In genomic region chr4:142135515-142135914, GRCm38 (mm10) we compare ENCODE assay signal across 25 mouse cellular contexts. TPM values are rescaled to one million over a fixed set of nuclear protein-coding genes. Genes with fewer than 3 reads are reported as not detected.
DNase-seq lines count a peak whose midpoint lies in the region; ATAC-seq and TF ChIP-seq lines count a peak whose summit lies in the region.
"Had no signal": no experiment of that assay in that cellular context is flagged by ENCODE, and none has a peak within 500 bp of the region (broad histone marks: within the 10 kb centered on the region; RNA-seq: fewer than 3 reads in every experiment).

No protein-coding gene starts in this region.

- no peaks in the 10 kb centered on the region for H3K27me3 ChIP-seq in CH12.LX (replicated peaks)
- H3K27me3 ChIP-seq in limb, embryonic 10.5 days (ENCODE audit: low read depth, poor library complexity, severe bottlenecking) = no peaks in the 10 kb centered on the region
- H3K27me3 ChIP-seq in lung, postnatal 0 days (replicated peaks; ENCODE audit: insufficient read depth, low read length) = no peaks in the 10 kb centered on the region
- H3K27me3 ChIP-seq: embryonic facial prominence, embryonic 13.5 days; embryonic facial prominence, embryonic 15.5 days; forebrain, embryonic 12.5 days; Patski had no signal

- H3K79me2 ChIP-seq in CH12.LX (replicated peaks; ENCODE audit: control insufficient read depth, extremely low read depth, insufficient read depth, poor library complexity, severe bottlenecking) = no peaks in the 10 kb centered on the region

- no peak for TF ChIP-seq CTCF in CH12.LX (conservative IDR thresholded peaks at IDR 0.05 in 1 of 2, IDR thresholded peaks at IDR 0.05 in 1 of 2; ENCODE audit: low read depth in 2 of 2, low read length in 2 of 2)
- no peak for TF ChIP-seq CTCF in lung, postnatal 0 days (IDR thresholded peaks at IDR 0.05)

- no peaks in the 10 kb centered on the region for H3K9me3 ChIP-seq in CH12.LX (replicated peaks; ENCODE audit: low read length)
- no peaks in the 10 kb centered on the region for H3K9me3 ChIP-seq in limb, embryonic 10.5 days (replicated peaks)
- H3K9me3 ChIP-seq in lung, postnatal 0 days (ENCODE audit: low read length) = no peaks in the 10 kb centered on the region
- H3K9me3 ChIP-seq: embryonic facial prominence, embryonic 13.5 days; embryonic facial prominence, embryonic 15.5 days; forebrain, embryonic 10.5 days; forebrain, embryonic 12.5 days had no signal

- 0 out of 2 replicates have a peak, but pooled peaks have one; percentile 29 for ATAC-seq in common myeloid progenitor, adult 5-6 weeks (replicated peaks; ENCODE audit: low read depth, poor library complexity, severe bottlenecking)
- ATAC-seq in lung, postnatal 0 days = no peak
- ATAC-seq: activated CD4-positive, CD25-positive, alpha-beta regulatory T cell, adult 4 months; forebrain, embryonic 14.5 days; forebrain, embryonic 16.5 days; Patski had no signal

- in situ Hi-C loops in CH12.LX (cut with MboI; ENCODE audit: low pct_ligation_motif_present, low pct_unique_long_range_greater_than_20kb, low sequenced_read_pairs) = no loop called here

- H3K4me2 ChIP-seq in CH12.LX (ENCODE audit: insufficient read depth, low read depth, poor library complexity, severe bottlenecking) = no peak overlapping the region
- H3K4me2 ChIP-seq in lung, postnatal 0 days (replicated peaks; ENCODE audit: low read depth, low read length) = no peak overlapping the region
- H3K4me2 ChIP-seq: embryonic facial prominence, embryonic 13.5 days; embryonic facial prominence, embryonic 15.5 days; forebrain, embryonic 12.5 days had no signal

- no peak for TF ChIP-seq EP300 in CH12.LX (IDR thresholded peaks at IDR 0.05; ENCODE audit: low read length)
- TF ChIP-seq EP300 in lung, postnatal 0 days (IDR thresholded peaks at IDR 0.05) = no peak

- no peak for TF ChIP-seq RAD21 in CH12.LX (IDR thresholded peaks at IDR 0.05; ENCODE audit: low read depth, low read length)

- no peak overlapping the region for H3K9ac ChIP-seq in CH12.LX (ENCODE audit: insufficient read depth, low read depth)
- no peak overlapping the region for H3K9ac ChIP-seq in lung, postnatal 0 days (replicated peaks; ENCODE audit: low read depth)
- H3K9ac ChIP-seq: embryonic facial prominence, embryonic 13.5 days; embryonic facial prominence, embryonic 15.5 days; forebrain, embryonic 12.5 days had no signal

- DNase-seq in CH12.LX (ENCODE audit: extremely low read depth) = no peak
- no peak for DNase-seq in limb, embryonic 10.5 days (ENCODE audit: low spot score)
- no peak for DNase-seq in thymus, postnatal 36 days
- DNase-seq in heart, adult 11 months = no peak
- no peak for DNase-seq in lung, postnatal 0 days (ENCODE audit: low spot score)
- DNase-seq: adrenal gland, adult 8-10 months; adrenal gland, postnatal 14 days; adrenal gland, postnatal 36 days; cerebellum, adult 18-20 months; cerebellum, adult 8-10 months; cerebellum, postnatal 10 days; cerebellum, postnatal 25 days; embryo, embryonic 11 days had no signal

- dilution Hi-C loops in CH12.LX (cut with MboI; ENCODE audit: extremely low pct_ligation_motif_present, extremely low pct_unique_long_range_greater_than_20kb, low sequenced_read_pairs) = no loop called here

- 88% methylated on average over 2 of the region's 2 CpGs for WGBS in limb, embryonic 10.5 days
- WGBS in lung, postnatal 0 days = 81% methylated on average over 2 of the region's 2 CpGs

- H3K4me1 ChIP-seq in CH12.LX (ENCODE audit: control insufficient read depth in 1 of 2, insufficient read depth in 2 of 2) = peaks cover 19 to 29% of the 10 kb centered on the region in 2 experiments
- H3K4me1 ChIP-seq in limb, embryonic 10.5 days = peaks cover 12% of the 10 kb centered on the region
- no peaks in the 10 kb centered on the region for H3K4me1 ChIP-seq in lung, postnatal 0 days (ENCODE audit: insufficient read depth, low read depth, low read length)

- TF ChIP-seq POLR2A in CH12.LX (IDR thresholded peaks at IDR 0.05; ENCODE audit: low read depth, low read length) = no peak

- H3K36me3 ChIP-seq in CH12.LX (replicated peaks in 1 of 2; ENCODE audit: control insufficient read depth in 1 of 2, insufficient read depth in 1 of 2, low read length in 1 of 2) = peaks cover 0 to 15% of the 10 kb centered on the region in 2 experiments
- 0 out of 2 replicates have a peak, but pooled peaks cover 2% of the 10 kb centered on the region for H3K36me3 ChIP-seq in limb, embryonic 10.5 days
- H3K36me3 ChIP-seq in lung, postnatal 0 days (ENCODE audit: insufficient read depth, low read length) = no peaks in the 10 kb centered on the region
- H3K36me3 ChIP-seq: embryonic facial prominence, embryonic 15.5 days; forebrain, embryonic 10.5 days; forebrain, embryonic 12.5 days; G1E had no signal

- H3K4me3 ChIP-seq in CH12.LX (replicated peaks in 1 of 3; ENCODE audit: low read depth in 2 of 3, low read length in 2 of 3, poor library complexity in 1 of 3) = no peak overlapping the region
- no peak overlapping the region for H3K4me3 ChIP-seq in limb, embryonic 10.5 days
- H3K4me3 ChIP-seq in lung, postnatal 0 days (ENCODE audit: low read depth, low read length) = no peak overlapping the region
- H3K4me3 ChIP-seq: embryonic facial prominence, embryonic 13.5 days; embryonic facial prominence, embryonic 15.5 days; erythroblast, embryonic 14.5 days; forebrain, embryonic 10.5 days; forebrain, embryonic 12.5 days had no signal

- H3K27ac ChIP-seq in CH12.LX (ENCODE audit: insufficient read depth, low read depth) = no peak overlapping the region
- H3K27ac ChIP-seq in limb, embryonic 10.5 days = 0 out of 2 replicates have a peak overlapping the region, but pooled peaks have one; percentile 10
- no peak overlapping the region for H3K27ac ChIP-seq in lung, postnatal 0 days (ENCODE audit: low read length)
- H3K27ac ChIP-seq: embryonic facial prominence, embryonic 13.5 days; embryonic facial prominence, embryonic 15.5 days; forebrain, embryonic 10.5 days; forebrain, embryonic 12.5 days had no signal

TF ChIP-seq in CH12.LX, 34 proteins besides CTCF, POLR2A, EP300 and RAD21:
- TF ChIP-seq GABPA (IDR thresholded peaks at IDR 0.05; ENCODE audit: insufficient replicate concordance, low read depth, low read length) (no peak), RCOR1 (conservative IDR thresholded peaks at IDR 0.05; ENCODE audit: low read depth, low read length) (no peak), ZNF384 (IDR thresholded peaks at IDR 0.05; ENCODE audit: low read depth, low read length) (no peak), E2F4 (IDR thresholded peaks at IDR 0.05; ENCODE audit: insufficient replicate concordance, low read depth, low read length) (no peak), IRF4 (IDR thresholded peaks at IDR 0.05; ENCODE audit: low read depth, low read length) (no peak), JUN (IDR thresholded peaks at IDR 0.05; ENCODE audit: insufficient read depth, low read depth, low read length) (no peak), CHD1 (IDR thresholded peaks at IDR 0.05; ENCODE audit: low read depth, low read length) (no peak), MAFK (IDR thresholded peaks at IDR 0.05; ENCODE audit: insufficient replicate concordance, low read length) (no peak), BHLHE40 (IDR thresholded peaks at IDR 0.05; ENCODE audit: low read depth, low read length) (peak; percentile 44)

RNA-seq across cellular contexts. Expression of gene Tmem51, which starts 51.4 kb away (rescaled TPM):
- 1.1 and 1.4 TPM in 2 replicates for total RNA-seq in CH12.LX (2012; rRNA removed)
- total RNA-seq in CH12.LX (2014; rRNA removed) = 6.6 and 8.0 TPM in 2 replicates
- 8.0 and 8.5 TPM in 2 replicates for polyA plus RNA-seq in CH12.LX (2012; ENCODE audit: insufficient read length, low read depth)
- total RNA-seq in common myeloid progenitor, adult 5-6 weeks (2017) = 0.39 and 0.41 TPM in 2 replicates
- polyA plus RNA-seq in limb, embryonic 10.5 days (2016; fragmentation: Nextera tagmentation; extraction: Ambion mirVana) = 7.0 and 10.8 TPM in 2 replicates
- 18.9 and 22.1 TPM in 2 replicates for polyA plus RNA-seq in lung, postnatal 0 days (2015; fragmentation: Nextera tagmentation; extraction: Ambion mirVana)
- polyA plus RNA-seq: C2C12, G1E had no signal
